Mouse (Mus musculus) forelimb bud, embryonic 11.5 days (tissue): Measurements from ENCODE around the gene Rasl12.

Experiments
- DNase-seq: peaks from one replicate; pipeline ENCODE4 v3.0.0-alpha.2; 2012; ENCODE audit warnings: low read depth, low spot score

The Rasl12 gene

GRCm38 (mm10) chr9:65435671-65436301 lies 37.5 kb downstream of the Rasl12 start, which contains the start of gene Mtfmt:
Mtfmt (plus strand) TSS chr9:65435782.
- peak; percentile 94 for DNase-seq

- DNase-seq, result no peak
Observed at GRCm38 (mm10) chr9:65444692-65445091, 46.4 kb downstream of the Rasl12 start.

GRCm38 (mm10) chr9:65447951-65448350 lies 49.6 kb downstream of the Rasl12 start:
- no peak for DNase-seq

- DNase-seq, result no peak
Observed at GRCm38 (mm10) chr9:65458975-65459374, 60.7 kb downstream of the Rasl12 start.

- DNase-seq, result no peak
Observed at GRCm38 (mm10) chr9:65460198-65460597, 61.9 kb downstream of the Rasl12 start.

- peak; percentile 92 for DNase-seq
Observed at GRCm38 (mm10) chr9:65460732-65461442, 62.6 kb downstream of the Rasl12 start, which contains the start of gene Spg21. Spg21 (plus strand) TSS chr9:65460947.

- no peak for DNase-seq
Observed at GRCm38 (mm10) chr9:65462544-65462943, 64.2 kb downstream of the Rasl12 start.

GRCm38 (mm10) chr9:65464161-65464560 lies 65.9 kb downstream of the Rasl12 start:
- no peak for DNase-seq
